Mouse (Mus musculus) liver, postnatal 0 days (tissue): ENCODE measurements at regions not wholly inside any gene's neighbourhood (a gene's known extent, or its start where the extent isn't known, plus 50 kb on each side); places are given as distances from the start of the nearest gene placed in this dataset.
A peak's percentile ranks its signal among the peaks of the same experiment; 100 is the strongest.

Source experiments
- ATAC-seq: fragments of 200-750 bp; cut with Nextera tagmentation; 2 replicates; pipeline ENCODE4 v1.8.0; 2017; ENCODE audit warnings: mild to moderate bottlenecking, moderate library complexity
- DNase-seq: peaks from one replicate; pipeline ENCODE4 v3.0.0-alpha.2; 2016
- H3K27ac ChIP-seq: fragments of 300-500 bp; sonication (generic); 2 replicates; pipeline ENCODE4 v1.5.1; 2014; ENCODE audit warnings: antibody characterized with exemption, moderate library complexity, mild to moderate bottlenecking, low read depth
- H3K27me3 ChIP-seq: fragments of 300-500 bp; sonication (generic); 2 replicates; pipeline ENCODE4 v1.6.1; 2014; ENCODE audit warnings: low read length, control low read depth, mixed read lengths; ENCODE audit not compliant: insufficient read depth
- H3K36me3 ChIP-seq: fragments of 300-500 bp; sonication (generic); replicated peaks from 2 replicates; pipeline ENCODE4 v1.6.1; 2014; ENCODE audit warnings: mild to moderate bottlenecking, control low read depth, low read length, moderate library complexity, mixed read lengths; ENCODE audit not compliant: insufficient read depth
- H3K4me1 ChIP-seq: fragments of 300-500 bp; sonication (generic); 2 replicates; pipeline ENCODE4 v1.6.1; 2014; ENCODE audit warnings: antibody characterized with exemption, mild to moderate bottlenecking, control low read depth; ENCODE audit not compliant: insufficient read depth
- H3K4me2 ChIP-seq: fragments of 300-500 bp; sonication (generic); 2 replicates; pipeline ENCODE4 v1.6.1; 2014; ENCODE audit warnings: low read depth, mild to moderate bottlenecking, low read length, moderate library complexity, mixed read lengths
- H3K4me3 ChIP-seq: fragments of 300-500 bp; sonication (generic); 2 replicates; pipeline ENCODE4 v1.5.1; 2014; ENCODE audit warnings: low read depth, low read length
- H3K9ac ChIP-seq: fragments of 300-500 bp; sonication (generic); replicated peaks from 2 replicates; pipeline ENCODE4 v1.6.1; 2014; ENCODE audit warnings: mild to moderate bottlenecking, moderate library complexity
- H3K9me3 ChIP-seq: fragments of 300-500 bp; sonication (generic); 2 replicates; pipeline ENCODE4 v1.6.1; 2016; ENCODE audit warnings: mild to moderate bottlenecking, control low read depth, low read length, mixed read lengths
- CTCF ChIP-seq: sonication (generic); IDR thresholded peaks from 2 replicates; pipeline ENCODE4 v1.5.1; 2016; ENCODE audit warnings: antibody characterized with exemption, low read depth
- EP300 ChIP-seq: IDR thresholded peaks from 2 replicates; pipeline ENCODE4 v1.6.1; 2016; ENCODE audit warnings: antibody characterized with exemption, low read depth, mild to moderate bottlenecking
- WGBS: fragments of 180-500 bp; shearing (Covaris S2); extraction: QIAGEN DNeasy Blood & Tissue Kit; methylation state at CpG from one replicate; pipeline ENCODE4 v1.1.7; 2014; ENCODE audit not compliant: insufficient replicate concordance; 5-methylcytosine and 5-hydroxymethylcytosine counted together

DNA sequence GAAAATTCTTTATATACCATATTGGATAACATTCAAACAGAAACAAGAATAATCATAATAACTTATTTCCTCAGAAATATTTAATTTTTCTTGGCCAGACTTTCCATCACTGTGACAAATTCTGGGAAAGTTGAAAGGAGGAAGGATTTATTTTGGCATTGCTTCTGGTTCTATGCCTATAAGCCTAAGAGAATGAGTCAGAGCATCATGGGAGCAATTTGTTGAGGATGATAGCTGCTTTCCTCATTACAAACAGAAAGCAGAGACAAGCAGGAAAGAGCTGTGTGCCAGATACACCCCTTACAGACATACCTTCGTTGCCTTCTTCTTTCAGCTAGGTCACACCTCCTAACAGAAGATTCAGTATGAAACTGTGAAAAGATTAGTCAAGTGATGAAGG is 115.3 kb downstream of the Rgs21 start:
- Histone ChIP-seq H3K36me3 (no peaks in the 10 kb centered on the region), H3K4me3 (no peak overlapping the region), H3K4me2 (no peak overlapping the region), H3K27ac (no peak overlapping the region), H3K4me1 (no peaks in the 10 kb centered on the region), H3K27me3 (no peaks in the 10 kb centered on the region), H3K9me3 (no peaks in the 10 kb centered on the region), H3K9ac (no peak overlapping the region)
- no peak for DNase-seq
- 57% methylated on average over 1 of the region's 1 CpGs for WGBS
- TF ChIP-seq CTCF (no peak), EP300 (no peak)
- no peak for ATAC-seq

- no peak for ATAC-seq
- Histone ChIP-seq H3K4me3 (no peak overlapping the region), H3K9me3 (no peaks in the 10 kb centered on the region), H3K9ac (no peak overlapping the region), H3K27me3 (no peaks in the 10 kb centered on the region), H3K4me1 (no peaks in the 10 kb centered on the region), H3K36me3 (no peaks in the 10 kb centered on the region), H3K4me2 (no peak overlapping the region), H3K27ac (no peak overlapping the region)
- 41% methylated on average over 1 of the region's 1 CpGs for WGBS
- DNase-seq, result no peak
- TF ChIP-seq EP300, result no peak
- TF ChIP-seq CTCF, result no peak
Measured at GRCm38 (mm10) chr1:144451731-144452130, 115.7 kb downstream of the Rgs21 start.

DNA sequence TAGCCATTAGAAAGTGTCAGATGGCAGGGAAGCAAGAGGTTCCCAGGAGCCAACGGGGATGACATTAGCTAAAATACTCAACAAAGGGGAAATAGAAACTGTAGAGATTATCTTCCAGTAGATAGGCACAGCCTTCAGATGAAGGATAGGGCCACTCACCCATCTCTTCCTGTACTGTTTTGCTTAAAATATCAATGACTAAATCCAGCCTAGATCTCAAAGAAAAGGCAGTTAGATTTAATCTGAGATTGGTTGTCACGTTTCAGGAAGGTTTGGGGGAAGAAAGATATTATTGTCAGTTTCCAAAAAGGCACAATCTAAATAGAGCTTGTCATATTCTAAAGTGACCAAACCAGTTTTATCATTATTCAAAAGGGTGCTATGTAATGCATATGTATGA is 130.8 kb downstream of the Rgs21 start:
- H3K9me3 ChIP-seq, result no peaks in the 10 kb centered on the region
- ATAC-seq, result no peak
- no peaks in the 10 kb centered on the region for H3K27me3 ChIP-seq
- TF ChIP-seq CTCF (no peak), EP300 (no peak)
- H3K4me3 ChIP-seq, result no peak overlapping the region
- no peaks in the 10 kb centered on the region for H3K4me1 ChIP-seq
- H3K9ac ChIP-seq, result no peak overlapping the region
- no peaks in the 10 kb centered on the region for H3K36me3 ChIP-seq
- 48% methylated on average over 2 of the region's 2 CpGs for WGBS
- no peak overlapping the region for H3K27ac ChIP-seq
- no peak for DNase-seq
- no peak overlapping the region for H3K4me2 ChIP-seq

DNA sequence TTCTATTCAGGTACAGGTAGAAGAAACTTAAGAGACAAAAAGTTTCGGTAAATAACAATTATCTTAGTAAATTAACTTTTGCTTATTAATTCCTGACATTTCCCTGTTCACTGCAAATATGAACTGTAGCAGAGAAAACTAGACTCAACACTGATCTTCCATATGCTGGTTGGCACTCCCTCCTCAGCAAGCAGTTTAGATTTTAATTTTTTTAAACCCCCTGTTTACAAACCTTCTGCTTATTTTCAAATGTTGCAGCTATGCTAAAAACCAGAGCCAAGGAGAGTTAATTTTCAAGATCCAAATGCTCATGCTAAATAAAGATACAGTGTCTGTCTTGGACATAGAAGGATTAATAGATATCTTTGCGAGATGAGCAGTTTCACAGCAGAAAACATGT is 134.7 kb downstream of the Rgs21 start:
- TF ChIP-seq EP300 (no peak), CTCF (no peak)
- H3K9me3 ChIP-seq, result no peaks in the 10 kb centered on the region
- H3K27me3 ChIP-seq, result no peaks in the 10 kb centered on the region
- 76% methylated on average over 2 of the region's 2 CpGs for WGBS
- H3K27ac ChIP-seq, result no peak overlapping the region
- H3K9ac ChIP-seq, result no peak overlapping the region
- H3K4me1 ChIP-seq, result no peaks in the 10 kb centered on the region
- no peaks in the 10 kb centered on the region for H3K36me3 ChIP-seq
- DNase-seq, result no peak
- no peak overlapping the region for H3K4me3 ChIP-seq
- H3K4me2 ChIP-seq, result no peak overlapping the region
- no peak for ATAC-seq

DNA sequence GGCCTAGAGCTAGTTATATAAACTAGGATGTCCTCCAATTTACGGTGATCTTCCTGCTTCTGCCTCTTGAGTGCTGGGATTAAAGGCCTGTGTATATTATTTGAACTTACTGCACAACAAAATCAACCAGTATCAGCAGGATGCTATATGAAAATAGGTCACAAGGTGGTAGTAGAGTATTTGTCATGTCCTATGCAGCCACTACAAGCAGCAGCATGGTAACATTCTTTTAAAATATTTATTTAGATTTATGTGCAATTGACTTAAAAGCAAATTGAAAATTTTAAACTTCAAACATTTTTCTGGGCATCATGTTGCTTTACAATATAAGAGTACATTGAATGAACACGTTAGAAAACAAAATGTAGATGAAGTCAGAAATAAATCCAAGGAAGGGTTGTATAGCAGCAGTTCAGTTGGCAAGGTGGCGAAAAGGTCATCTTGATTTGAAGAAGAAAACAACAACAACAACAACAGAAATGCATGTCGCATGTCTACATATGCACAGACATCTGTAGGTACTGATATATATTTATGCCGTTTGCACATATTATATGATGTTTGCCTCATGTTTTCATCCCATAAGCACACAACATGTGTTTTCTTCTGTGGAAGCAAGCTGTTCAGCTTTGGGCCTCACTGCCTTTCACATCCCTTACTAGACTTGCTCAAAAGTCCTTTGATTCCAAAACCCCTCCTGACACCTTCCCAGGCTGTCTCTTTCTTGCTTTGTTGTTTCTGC is 135.8 kb downstream of the Rgs21 start:
- Histone ChIP-seq H3K27me3 (no peaks in the 10 kb centered on the region), H3K4me3 (no peak overlapping the region), H3K27ac (no peak overlapping the region), H3K9ac (no peak overlapping the region), H3K4me1 (no peaks in the 10 kb centered on the region), H3K4me2 (no peak overlapping the region), H3K36me3 (no peaks in the 10 kb centered on the region), H3K9me3 (no peaks in the 10 kb centered on the region)
- DNase-seq (no peak), ATAC-seq (no peak)
- 79% methylated on average over 5 of the region's 5 CpGs for WGBS
- TF ChIP-seq EP300 (no peak), CTCF (peak; percentile 48)

DNA sequence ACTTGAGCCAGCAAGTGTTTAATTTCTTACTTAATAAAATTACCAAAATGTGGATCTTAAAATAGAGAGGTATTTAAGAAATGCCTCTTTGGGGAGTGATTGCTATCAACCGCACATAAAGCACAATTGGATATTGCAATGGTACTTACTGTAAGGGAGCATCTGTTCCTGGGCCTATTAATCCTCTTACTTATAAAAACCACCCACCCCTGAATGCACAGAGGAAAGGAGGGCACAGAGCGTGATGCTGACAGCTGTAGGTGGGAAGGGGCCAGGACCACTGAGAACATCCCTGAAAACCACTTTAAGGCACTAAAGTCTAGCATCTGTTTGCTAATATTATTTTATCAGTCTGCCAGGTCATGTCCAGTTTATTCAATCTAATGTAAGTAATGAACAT is 146.1 kb downstream of the Rgs21 start:
- WGBS, result 73% methylated on average over 2 of the region's 2 CpGs
- ATAC-seq (no peak), DNase-seq (no peak)
- no peak for TF ChIP-seq EP300
- no peak for TF ChIP-seq CTCF
- H3K9ac ChIP-seq, result no peak overlapping the region
- no peaks in the 10 kb centered on the region for H3K9me3 ChIP-seq
- H3K4me3 ChIP-seq, result no peak overlapping the region
- H3K27ac ChIP-seq, result no peak overlapping the region
- no peaks in the 10 kb centered on the region for H3K27me3 ChIP-seq
- H3K4me2 ChIP-seq, result no peak overlapping the region
- H3K4me1 ChIP-seq, result no peaks in the 10 kb centered on the region
- H3K36me3 ChIP-seq, result no peaks in the 10 kb centered on the region
